Mouse (Mus musculus): ENCODE data around the gene Rbl2. TPM values are rescaled to one million over a fixed set of nuclear protein-coding genes. Genes with fewer than 3 reads are reported as not detected.

The Rbl2 gene
- polyA plus RNA-seq, 1 experiment from 2014 or later, result 9.3 TPM

DNA sequence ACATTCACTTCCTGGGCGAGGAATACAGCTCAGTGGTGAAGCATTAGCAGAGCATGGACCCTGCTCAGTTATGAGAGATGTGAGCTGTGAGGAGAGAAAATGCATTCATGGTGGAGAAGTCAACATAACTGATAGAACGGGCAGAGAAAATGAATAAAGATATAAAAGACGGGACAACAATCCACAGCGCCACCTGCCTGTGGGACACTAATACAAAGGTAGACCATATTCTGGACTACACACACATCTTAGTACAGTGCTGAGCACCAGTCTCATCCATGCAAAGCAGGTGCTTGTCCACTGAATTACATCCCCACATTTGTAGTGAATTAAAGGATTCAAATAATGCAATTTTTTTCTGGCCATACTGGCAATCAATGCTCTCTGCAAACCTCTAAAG, 47.7 kb downstream of the Rbl2 start:
- H3K27ac ChIP-seq (replicated peaks), result no peak overlapping the region
- 95% methylated on average over 4 of the region's 4 CpGs for WGBS
- peaks cover 87% of the 10 kb centered on the region for H3K36me3 ChIP-seq
- H3K27me3 ChIP-seq (ENCODE audit: low read depth, poor library complexity, severe bottlenecking), result no peaks in the 10 kb centered on the region
- no peaks in the 10 kb centered on the region for H3K4me1 ChIP-seq
- no peak for DNase-seq (ENCODE audit: low spot score)
- H3K9me3 ChIP-seq (replicated peaks), result no peaks in the 10 kb centered on the region
- no peak overlapping the region for H3K4me3 ChIP-seq

DNA sequence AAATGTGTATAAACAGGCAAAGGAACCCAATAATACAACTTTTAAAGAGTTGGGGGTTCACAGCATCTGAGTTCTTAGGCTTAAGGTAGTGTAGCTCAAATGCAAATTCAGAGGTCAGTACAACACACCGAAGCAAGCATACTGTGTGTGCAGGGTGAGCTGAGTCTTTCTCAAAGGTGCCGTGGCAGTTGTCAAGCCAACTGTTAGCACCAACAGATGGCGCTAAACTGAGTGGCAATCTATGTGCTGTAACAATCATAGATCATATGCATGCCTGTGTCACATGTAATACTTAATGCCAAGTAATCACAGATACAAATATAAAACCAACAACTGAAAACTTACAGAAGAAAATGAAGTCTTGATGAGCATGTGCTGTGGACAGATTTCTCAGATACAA, 48.3 kb downstream of the Rbl2 start:
- H3K27ac ChIP-seq (replicated peaks), result no peak overlapping the region
- no peaks in the 10 kb centered on the region for H3K9me3 ChIP-seq (replicated peaks)
- H3K27me3 ChIP-seq (ENCODE audit: low read depth, poor library complexity, severe bottlenecking), result no peaks in the 10 kb centered on the region
- no peak overlapping the region for H3K4me3 ChIP-seq
- no peak for DNase-seq (ENCODE audit: low spot score)
- peaks cover 87% of the 10 kb centered on the region for H3K36me3 ChIP-seq
- 79% methylated on average over 3 of the region's 3 CpGs for WGBS
- H3K4me1 ChIP-seq, result no peaks in the 10 kb centered on the region

DNA sequence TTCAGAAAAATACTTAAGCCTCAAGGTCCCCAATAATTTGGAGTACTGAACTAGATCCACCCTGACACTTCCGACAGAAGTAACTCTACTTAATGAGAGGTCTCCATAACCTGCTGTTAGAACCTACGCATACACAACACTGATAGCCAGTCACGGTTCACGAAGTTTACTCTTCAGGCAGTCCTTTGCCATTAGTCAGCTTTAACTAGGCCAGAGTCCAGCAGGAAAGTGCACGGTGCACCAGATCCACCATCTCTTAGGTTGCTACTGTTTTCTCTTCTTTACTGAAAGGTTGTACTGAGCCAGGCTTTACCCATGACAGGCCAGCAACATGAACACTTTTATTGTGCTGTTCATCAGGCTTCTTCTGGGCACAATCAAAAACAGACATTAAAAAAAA, 54.5 kb downstream of the Rbl2 start:
- WGBS, result 95% methylated on average over 5 of the region's 5 CpGs
- H3K27me3 ChIP-seq (ENCODE audit: low read depth, poor library complexity, severe bottlenecking), result no peaks in the 10 kb centered on the region
- no peaks in the 10 kb centered on the region for H3K4me1 ChIP-seq
- H3K36me3 ChIP-seq, result peaks cover 97% of the 10 kb centered on the region
- no peak overlapping the region for H3K27ac ChIP-seq (replicated peaks)
- no peak overlapping the region for H3K4me3 ChIP-seq
- no peaks in the 10 kb centered on the region for H3K9me3 ChIP-seq (replicated peaks)
- no peak for DNase-seq (ENCODE audit: low spot score)

DNA sequence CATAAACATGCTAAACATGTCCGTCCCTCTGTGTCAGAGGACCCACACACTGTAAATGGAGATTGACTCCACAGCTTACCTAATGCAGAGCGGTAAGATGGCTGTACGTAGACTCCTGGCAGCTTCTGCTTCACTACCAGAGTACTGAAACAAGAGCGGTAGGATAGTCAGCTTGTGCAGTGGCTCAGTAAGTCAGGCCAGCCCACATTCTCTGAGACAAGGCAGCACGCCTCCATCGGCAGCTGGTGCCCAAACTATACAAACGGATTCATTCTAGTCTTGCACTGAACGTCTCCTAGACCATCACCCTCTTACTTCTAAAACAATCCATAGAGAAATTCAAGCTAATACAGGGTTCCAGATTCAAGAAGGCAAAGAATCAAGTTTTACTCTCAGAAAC, 56.9 kb downstream of the Rbl2 start:
- H3K36me3 ChIP-seq, result peaks cover 84% of the 10 kb centered on the region
- H3K27ac ChIP-seq (replicated peaks), result no peak overlapping the region
- no peaks in the 10 kb centered on the region for H3K4me1 ChIP-seq
- no peak overlapping the region for H3K4me3 ChIP-seq
- WGBS, result 91% methylated on average over 8 of the region's 8 CpGs
- no peaks in the 10 kb centered on the region for H3K27me3 ChIP-seq (ENCODE audit: low read depth, poor library complexity, severe bottlenecking)
- no peak for DNase-seq (ENCODE audit: low spot score)
- H3K9me3 ChIP-seq (replicated peaks), result no peaks in the 10 kb centered on the region

DNA sequence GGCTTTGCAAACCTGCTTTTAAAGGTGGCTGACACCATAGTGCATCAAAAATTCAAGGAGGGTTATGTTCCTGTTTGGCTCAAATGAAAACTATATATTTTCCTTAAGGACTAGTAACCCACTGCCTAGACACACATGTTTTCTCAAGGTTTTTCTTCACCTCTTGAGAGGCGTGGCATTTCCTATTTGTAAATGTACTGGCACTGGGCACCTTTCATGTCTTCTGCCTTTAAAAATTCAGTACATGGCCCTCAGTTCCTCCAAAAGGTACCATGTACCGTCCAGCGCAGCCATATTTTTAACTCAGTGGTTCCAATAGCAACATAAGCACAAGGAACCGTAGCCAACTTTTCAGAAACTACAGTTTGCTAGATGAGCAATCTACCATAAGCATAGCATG, 62.9 kb downstream of the Rbl2 start:
- H3K9me3 ChIP-seq (replicated peaks), result no peaks in the 10 kb centered on the region
- no peak overlapping the region for H3K27ac ChIP-seq (replicated peaks)
- H3K4me3 ChIP-seq, result peak overlapping the region; percentile 99
- peaks cover 40% of the 10 kb centered on the region for H3K4me1 ChIP-seq
- no peaks in the 10 kb centered on the region for H3K27me3 ChIP-seq (ENCODE audit: low read depth, poor library complexity, severe bottlenecking)
- no peak for DNase-seq (ENCODE audit: low spot score)
- 82% methylated on average over 4 of the region's 4 CpGs for WGBS
- H3K36me3 ChIP-seq, result peaks cover 24% of the 10 kb centered on the region

DNA sequence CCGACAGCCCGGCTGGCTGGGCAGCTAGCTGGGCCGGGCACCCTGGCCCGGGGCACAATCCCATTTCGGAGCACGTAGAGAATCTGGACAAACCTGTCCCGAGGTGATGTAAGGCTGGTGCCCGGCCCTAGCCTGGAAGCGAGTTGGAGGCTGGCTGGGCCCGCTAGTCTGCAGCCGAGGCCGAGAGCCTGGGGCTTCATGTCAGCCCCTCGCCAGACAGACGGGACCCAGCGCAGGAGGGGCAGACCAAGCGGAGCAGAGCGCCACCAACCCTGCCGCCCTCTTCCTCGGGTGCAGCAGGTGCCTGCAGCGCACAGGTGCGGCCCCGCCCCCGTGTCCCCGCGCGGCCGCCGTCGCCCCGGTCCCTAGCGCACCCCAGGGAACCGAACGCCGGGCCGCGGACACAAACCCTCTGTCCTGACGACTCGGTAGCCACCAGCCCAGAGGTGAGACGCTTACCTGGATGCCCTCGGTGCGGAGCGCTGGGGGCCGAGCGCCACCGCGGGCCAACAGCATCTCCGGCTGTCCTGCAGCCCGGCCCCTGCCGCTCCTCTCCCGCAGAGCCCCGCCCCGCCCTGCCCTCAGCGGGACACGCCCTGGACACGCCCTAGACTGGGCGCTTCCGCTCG, 63.7 kb downstream of the Rbl2 start:
- Histone ChIP-seq H3K27ac (replicated peaks) (peak overlapping the region; percentile 88), H3K36me3 (peaks cover 16% of the 10 kb centered on the region), H3K9me3 (replicated peaks) (no peaks in the 10 kb centered on the region), H3K4me1 (peaks cover 40% of the 10 kb centered on the region), H3K27me3 (ENCODE audit: low read depth, poor library complexity, severe bottlenecking) (no peaks in the 10 kb centered on the region), H3K4me3 (peak overlapping the region; percentile 99)
- 1% methylated on average over 52 of the region's 58 CpGs for WGBS
- no peak for DNase-seq (ENCODE audit: low spot score)

DNA sequence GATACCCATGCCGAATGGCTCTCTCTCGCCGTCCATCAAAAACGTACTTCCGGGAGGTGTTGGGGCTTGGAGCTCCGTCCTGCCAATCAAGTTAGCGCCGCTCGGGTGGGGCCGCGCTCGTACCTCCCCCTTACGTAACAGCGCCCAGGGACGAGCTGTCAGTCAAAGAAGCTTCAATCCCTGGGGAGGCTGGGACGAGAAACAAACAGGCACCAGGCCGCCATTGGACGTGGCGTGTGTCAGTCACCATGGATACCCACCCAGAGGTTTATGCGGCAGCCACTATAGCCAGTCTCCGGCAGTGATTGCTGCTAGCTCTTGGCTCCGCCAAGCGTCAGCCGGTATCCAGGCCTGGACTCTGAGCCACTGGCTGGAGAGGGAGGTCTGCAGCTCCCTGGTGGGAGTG, 64.2 kb downstream of the Rbl2 start:
- Histone ChIP-seq H3K9me3 (replicated peaks) (no peaks in the 10 kb centered on the region), H3K4me3 (peak overlapping the region; percentile 99), H3K27ac (replicated peaks) (peak overlapping the region; percentile 88), H3K36me3 (peaks cover 11% of the 10 kb centered on the region), H3K4me1 (peaks cover 40% of the 10 kb centered on the region), H3K27me3 (ENCODE audit: low read depth, poor library complexity, severe bottlenecking) (no peaks in the 10 kb centered on the region)
- peak; percentile 99 for DNase-seq (ENCODE audit: low spot score)
- WGBS, result under 1% methylated on average over 24 of the region's 24 CpGs

DNA sequence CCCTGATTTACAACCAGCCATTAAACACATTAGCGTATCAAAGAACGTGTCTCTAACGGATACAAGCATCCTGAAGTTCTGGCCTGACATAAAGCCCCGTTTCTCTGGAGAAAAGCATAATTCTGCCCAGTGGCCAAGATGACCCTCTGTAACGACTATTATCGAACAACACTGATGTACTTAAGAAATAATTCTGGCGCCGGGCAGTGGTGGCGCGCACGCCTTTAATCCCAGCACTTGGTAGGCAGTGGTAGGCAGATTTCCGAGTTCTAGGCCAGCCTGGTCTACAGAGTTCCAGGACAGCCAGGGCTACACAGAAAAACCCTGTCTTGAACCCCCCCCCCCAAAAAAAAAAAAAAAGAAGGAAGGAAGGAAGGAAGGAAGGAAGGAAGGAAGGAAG, 64.8 kb downstream of the Rbl2 start:
- WGBS, result 58% methylated on average over 12 of the region's 12 CpGs
- DNase-seq (ENCODE audit: low spot score), result no peak
- H3K27ac ChIP-seq (replicated peaks), result peak overlapping the region; percentile 88

DNA sequence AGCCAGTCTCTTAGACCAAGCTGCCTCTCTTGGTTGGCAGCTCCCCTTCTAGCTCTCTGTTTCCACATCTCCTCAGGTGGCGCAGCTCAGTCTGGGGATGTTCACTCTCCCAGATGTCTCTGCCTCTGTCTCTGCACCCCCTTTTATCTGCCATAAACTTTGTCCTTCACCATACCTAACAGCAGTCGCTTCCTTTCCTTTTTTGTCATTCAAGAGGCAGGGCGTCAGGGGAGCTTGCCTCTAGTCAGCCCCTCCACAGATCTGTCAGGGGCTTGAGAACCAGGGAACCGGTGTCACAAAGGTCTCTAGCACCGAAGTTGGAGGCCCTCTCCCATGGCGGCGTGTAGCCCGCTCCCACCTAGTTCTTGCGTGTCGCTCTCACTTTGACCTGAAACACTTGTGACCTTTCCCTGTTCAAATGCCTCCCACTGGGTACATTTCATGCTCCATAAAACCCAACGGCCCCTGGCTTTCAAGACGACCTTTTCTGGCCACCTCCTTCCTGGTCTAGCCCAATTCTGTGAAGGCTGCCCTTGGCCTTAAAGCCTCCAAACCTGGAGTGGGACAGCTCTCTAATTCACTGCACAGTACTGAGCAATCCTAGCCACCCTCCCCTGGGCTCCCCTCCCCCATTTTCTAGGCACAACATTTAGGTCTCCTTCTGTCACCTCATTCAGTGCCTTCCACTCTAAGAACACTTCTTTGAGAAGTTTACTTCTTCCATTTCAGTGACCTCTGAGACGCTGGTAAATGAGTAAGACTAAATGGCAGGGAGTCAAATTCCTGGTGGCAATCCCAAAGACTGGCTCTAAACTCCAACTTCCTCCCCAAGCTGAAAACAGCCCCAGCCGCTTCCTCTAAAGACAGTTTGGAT, 65.7 kb downstream of the Rbl2 start:
- H3K4me1 ChIP-seq, result peaks cover 40% of the 10 kb centered on the region
- H3K4me3 ChIP-seq, result no peak overlapping the region
- no peaks in the 10 kb centered on the region for H3K9me3 ChIP-seq (replicated peaks)
- no peak for DNase-seq (ENCODE audit: low spot score)
- no peaks in the 10 kb centered on the region for H3K27me3 ChIP-seq (ENCODE audit: low read depth, poor library complexity, severe bottlenecking)
- no peaks in the 10 kb centered on the region for H3K36me3 ChIP-seq
- peak overlapping the region; percentile 88 for H3K27ac ChIP-seq (replicated peaks)
- 65% methylated on average over 14 of the region's 14 CpGs for WGBS

More for the DNA sequence above, 64.8 kb downstream of the Rbl2 start:
- Histone ChIP-seq H3K4me3 (peak overlapping the region; percentile 99), H3K4me1 (peaks cover 40% of the 10 kb centered on the region), H3K9me3 (replicated peaks) (no peaks in the 10 kb centered on the region), H3K36me3 (peaks cover 5% of the 10 kb centered on the region), H3K27me3 (ENCODE audit: low read depth, poor library complexity, severe bottlenecking) (no peaks in the 10 kb centered on the region)

DNA sequence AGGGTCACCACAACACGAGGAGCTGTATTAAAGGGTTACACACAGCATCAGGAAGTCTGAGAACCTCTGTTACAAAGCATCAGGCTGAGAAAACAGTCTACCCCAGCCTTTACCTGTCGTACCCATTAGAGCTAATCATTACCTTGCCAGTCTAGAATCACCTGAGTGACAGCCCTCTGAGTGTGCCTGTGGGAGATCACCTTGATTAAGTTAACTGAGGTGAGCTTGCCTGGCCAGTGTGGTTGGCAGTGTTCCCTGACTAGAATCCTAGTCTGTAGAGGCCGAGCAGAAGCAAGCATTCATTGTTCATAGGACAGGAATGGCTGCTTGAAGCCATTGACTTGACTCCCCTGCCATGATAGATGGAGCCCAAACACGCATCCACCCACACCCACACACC, 71.0 kb downstream of the Rbl2 start:
- no peaks in the 10 kb centered on the region for H3K36me3 ChIP-seq
- peaks cover 7% of the 10 kb centered on the region for H3K4me1 ChIP-seq
- no peak overlapping the region for H3K4me3 ChIP-seq
- H3K9me3 ChIP-seq (replicated peaks), result no peaks in the 10 kb centered on the region
- no peak overlapping the region for H3K27ac ChIP-seq (replicated peaks)
- H3K27me3 ChIP-seq (ENCODE audit: low read depth, poor library complexity, severe bottlenecking), result no peaks in the 10 kb centered on the region
- WGBS, result 87% methylated on average over 4 of the region's 4 CpGs
- no peak for DNase-seq (ENCODE audit: low spot score)

DNA sequence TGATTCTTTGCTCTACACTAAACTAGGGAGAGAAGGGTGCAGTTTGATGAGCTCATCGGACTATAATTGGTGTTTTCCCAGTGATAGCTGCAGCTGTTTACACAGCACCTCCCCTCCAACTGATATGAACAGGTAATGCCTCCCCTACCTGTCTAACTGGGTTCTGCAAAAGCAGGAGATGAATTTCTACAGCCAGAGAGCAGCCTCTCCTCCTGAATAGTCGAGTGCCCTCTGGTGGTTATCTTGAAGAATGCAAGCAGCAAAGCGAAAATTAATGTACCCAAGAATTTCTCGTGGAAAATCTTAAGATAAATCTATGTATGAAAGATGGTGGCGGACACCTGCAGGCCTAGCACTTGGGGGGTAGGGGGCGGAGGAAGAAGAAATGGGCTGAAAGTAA, 77.9 kb downstream of the Rbl2 start:
- peaks cover 2% of the 10 kb centered on the region; the same call in 1 of the 2 replicates for H3K9me3 ChIP-seq (replicated peaks)
- no peak overlapping the region for H3K27ac ChIP-seq (replicated peaks)
- no peaks in the 10 kb centered on the region for H3K36me3 ChIP-seq
- no peaks in the 10 kb centered on the region for H3K27me3 ChIP-seq (ENCODE audit: low read depth, poor library complexity, severe bottlenecking)
- no peaks in the 10 kb centered on the region for H3K4me1 ChIP-seq
- no peak for DNase-seq (ENCODE audit: low spot score)
- WGBS, result 19% methylated on average over 6 of the region's 6 CpGs
- H3K4me3 ChIP-seq, result no peak overlapping the region

DNA sequence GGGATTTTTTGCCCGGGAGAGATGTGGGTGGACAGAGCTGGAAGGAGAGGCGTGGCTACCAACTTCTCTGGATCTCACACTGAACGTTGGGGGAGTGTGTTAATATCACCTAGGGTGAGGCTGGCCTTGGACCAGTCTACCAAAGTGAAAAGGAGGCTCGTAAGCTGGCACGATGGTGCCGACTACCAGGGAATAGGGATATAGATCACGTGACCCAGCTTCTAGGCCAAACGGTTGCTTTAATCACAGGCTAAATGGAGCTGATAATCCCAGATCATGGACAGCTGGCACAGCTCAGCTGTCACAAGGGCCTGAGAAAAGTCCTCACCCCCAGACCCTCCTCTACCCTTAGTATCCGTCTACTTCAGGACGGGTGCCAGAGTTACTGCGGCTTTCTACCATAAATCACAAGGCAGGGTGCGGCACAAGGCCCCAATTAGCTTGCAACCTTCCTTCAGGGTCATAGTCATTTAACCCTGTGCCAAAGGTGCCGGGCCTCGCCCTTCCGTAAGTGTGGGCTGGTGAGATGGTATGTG, 78.9 kb downstream of the Rbl2 start:
- WGBS, result 87% methylated on average over 15 of the region's 15 CpGs
- Histone ChIP-seq H3K27me3 (ENCODE audit: low read depth, poor library complexity, severe bottlenecking) (no peaks in the 10 kb centered on the region), H3K4me3 (no peak overlapping the region), H3K9me3 (replicated peaks) (peaks cover 2% of the 10 kb centered on the region; the same call in 1 of the 2 replicates), H3K27ac (replicated peaks) (no peak overlapping the region), H3K36me3 (no peaks in the 10 kb centered on the region), H3K4me1 (no peaks in the 10 kb centered on the region)
- no peak for DNase-seq (ENCODE audit: low spot score)

DNA sequence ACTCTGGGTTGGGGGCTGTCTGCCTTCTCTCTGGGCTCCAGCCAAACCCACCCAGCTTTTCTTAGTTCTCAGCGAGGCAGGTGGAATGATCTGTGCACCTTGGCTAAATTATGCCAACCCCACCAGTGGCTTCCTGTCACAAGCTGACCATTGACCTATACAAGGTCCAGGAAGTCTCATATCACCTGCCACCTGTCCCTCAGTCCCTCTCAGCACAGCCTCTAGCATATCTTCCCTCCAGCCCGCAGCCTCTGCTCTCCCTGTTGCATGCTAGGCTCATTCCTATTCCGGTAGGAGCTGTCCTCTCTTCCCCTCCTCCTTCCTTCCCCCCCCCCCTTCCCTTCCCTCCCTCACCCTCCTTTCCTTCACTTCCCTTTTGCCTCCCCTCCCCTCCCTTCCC, 79.4 kb downstream of the Rbl2 start:
- no peak for DNase-seq (ENCODE audit: low spot score)
- no peaks in the 10 kb centered on the region for H3K4me1 ChIP-seq
- no peak overlapping the region for H3K27ac ChIP-seq (replicated peaks)
- 76% methylated on average over 3 of the region's 3 CpGs for WGBS
- no peaks in the 10 kb centered on the region for H3K36me3 ChIP-seq
- H3K27me3 ChIP-seq (ENCODE audit: low read depth, poor library complexity, severe bottlenecking), result no peaks in the 10 kb centered on the region
- H3K4me3 ChIP-seq, result no peak overlapping the region
- H3K9me3 ChIP-seq (replicated peaks), result peaks cover 8% of the 10 kb centered on the region; the same call in 1 of the 2 replicates
